Mouse (Mus musculus): Measurements from ENCODE around the gene St6gal1.

DNA sequence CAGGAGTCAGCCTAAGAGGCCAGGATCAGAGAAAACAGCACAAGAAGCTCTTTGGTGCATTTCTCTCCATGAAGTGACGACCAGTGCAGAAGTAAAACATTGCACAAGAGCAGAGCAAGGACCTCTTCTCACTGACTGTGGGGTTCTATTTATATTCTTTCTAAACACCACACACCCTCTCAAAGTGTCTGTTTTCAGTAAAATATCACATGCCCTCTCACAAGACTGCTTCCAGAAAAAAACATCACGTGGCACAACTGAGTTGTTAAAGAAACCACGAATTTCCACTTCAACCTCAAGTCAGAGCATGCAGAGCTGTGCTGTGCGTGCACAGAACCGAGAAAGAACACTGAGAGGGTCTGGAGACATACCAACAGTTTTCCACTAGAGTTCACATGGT is 150.4 kb downstream of the St6gal1 start:
- TF ChIP-seq CTCF (conservative IDR thresholded peaks at IDR 0.05; ENCODE audit: low read length): no peak
- TF ChIP-seq NANOG (IDR thresholded peaks at IDR 0.05; ENCODE audit: borderline replicate concordance, low read length): no peak
- no peak for TF ChIP-seq POU5F1 (IDR thresholded peaks at IDR 0.05; ENCODE audit: borderline replicate concordance, low read length)
